Mouse (Mus musculus) limb, embryonic 13.5 days (tissue): Measurements from ENCODE around the gene Gm21983. TPM values are rescaled to one million over a fixed set of nuclear protein-coding genes. Genes with fewer than 3 reads are reported as not detected.

Source experiments
- ATAC-seq: fragments of 200-750 bp; cut with Nextera tagmentation; 2 replicates; pipeline ENCODE4 v1.8.0; 2017; ENCODE audit warnings: low read depth, moderate number of reproducible peaks, moderate TSS enrichment; ENCODE audit not compliant: low FRiP score
- H3K27ac ChIP-seq: fragments of 300-500 bp; sonication (generic); 2 replicates; pipeline ENCODE4 v1.5.1; 2015; ENCODE audit warnings: inconsistent platforms, mild to moderate bottlenecking, moderate library complexity
- H3K27me3 ChIP-seq: fragments of 300-500 bp; sonication (generic); 2 replicates; pipeline ENCODE4 v1.6.1; 2015; ENCODE audit warnings: mild to moderate bottlenecking, inconsistent platforms
- H3K36me3 ChIP-seq: fragments of 300-500 bp; sonication (generic); 2 replicates; pipeline ENCODE4 v1.6.1; 2015; ENCODE audit warnings: inconsistent platforms, mild to moderate bottlenecking, moderate library complexity
- H3K4me1 ChIP-seq: fragments of 300-500 bp; sonication (generic); 2 replicates; pipeline ENCODE4 v1.6.1; 2015; ENCODE audit warnings: inconsistent platforms
- H3K4me2 ChIP-seq: fragments of 300-500 bp; sonication (generic); replicated peaks from 2 replicates; pipeline ENCODE4 v1.6.1; 2015; ENCODE audit warnings: inconsistent platforms, mild to moderate bottlenecking, moderate library complexity
- H3K4me3 ChIP-seq: fragments of 300-500 bp; sonication (generic); 2 replicates; pipeline ENCODE4 v1.5.1; 2015; ENCODE audit warnings: moderate library complexity, mild to moderate bottlenecking, inconsistent platforms
- H3K9ac ChIP-seq: fragments of 300-500 bp; sonication (generic); 2 replicates; pipeline ENCODE4 v1.6.1; 2015; ENCODE audit warnings: mild to moderate bottlenecking, inconsistent platforms
- H3K9me3 ChIP-seq: fragments of 300-500 bp; sonication (generic); 2 replicates; pipeline ENCODE4 v1.6.1; 2016; ENCODE audit warnings: inconsistent platforms
- WGBS: fragments of 180-500 bp; shearing (Covaris S2); methylation state at CpG from one replicate; pipeline ENCODE4 v1.1.7; 2015; 5-methylcytosine and 5-hydroxymethylcytosine counted together
- polyA plus RNA-seq: library from polyadenylated mRNA; unstranded; fragments of >200 nt; fragmentation: Nextera tagmentation; extraction: Ambion mirVana; gene quantifications from 2 replicates; pipeline ENCODE4 v1.2.1, GENCODE M21; 2015

The Gm21983 gene
- 2.6 and 4.5 TPM in 2 replicates for polyA plus RNA-seq

- Histone ChIP-seq H3K27me3 (no peaks in the 10 kb centered on the region), H3K9ac (peak within 1 kb of the TSS; percentile 66), H3K9me3 (no peaks in the 10 kb centered on the region), H3K4me3 (peak within 1 kb of the TSS; percentile 67), H3K27ac (peak within 1 kb of the TSS; percentile 94), H3K4me1 (peaks cover 23% of the 10 kb centered on the region), H3K4me2 (peak within 1 kb of the TSS; percentile 64), H3K36me3 (peaks cover 26% of the 10 kb centered on the region)
- ATAC-seq: no peak
- 63% methylated on average over 14 of the region's 14 CpGs for WGBS
Measured at GRCm38 (mm10) chr7:27180837-27181695, at the start of gene Gm21983, which contains the start of gene Mia. TSS of gene Gm21983 (minus strand) at chr7:27181086. TSS of gene Mia (minus strand) at chr7:27181157.

- peak overlapping the region; percentile 89 for H3K9ac ChIP-seq
- WGBS: 20% methylated on average over 6 of the region's 6 CpGs
- no peaks in the 10 kb centered on the region for H3K27me3 ChIP-seq
- peaks cover 49% of the 10 kb centered on the region for H3K4me1 ChIP-seq
- H3K9me3 ChIP-seq: no peaks in the 10 kb centered on the region
- H3K4me2 ChIP-seq: peak overlapping the region; percentile 93
- no peak for ATAC-seq
- no peaks in the 10 kb centered on the region; the same call in 1 of the 2 replicates for H3K36me3 ChIP-seq
- peak overlapping the region; percentile 87 for H3K4me3 ChIP-seq
- peak overlapping the region; percentile 87 for H3K27ac ChIP-seq
Measured at GRCm38 (mm10) chr7:27228865-27229264, 48.0 kb upstream of the Gm21983 start.

- H3K4me1 ChIP-seq: peaks cover 48% of the 10 kb centered on the region
- no peaks in the 10 kb centered on the region for H3K27me3 ChIP-seq
- H3K9me3 ChIP-seq: no peaks in the 10 kb centered on the region
- H3K9ac ChIP-seq: peak within 1 kb of the TSS; percentile 89
- ATAC-seq: peak; percentile 82
- H3K27ac ChIP-seq: peak within 1 kb of the TSS; percentile 87
- no peaks in the 10 kb centered on the region; the same call in 1 of the 2 replicates for H3K36me3 ChIP-seq
- H3K4me3 ChIP-seq: peak within 1 kb of the TSS; percentile 87
- H3K4me2 ChIP-seq: peak within 1 kb of the TSS; percentile 93
- WGBS: under 1% methylated on average over 49 of the region's 49 CpGs
Measured at GRCm38 (mm10) chr7:27228281-27228821, 47.5 kb upstream of the Gm21983 start, which contains the start of gene Itpkc. TSS of gene Itpkc (minus strand) at chr7:27228661.

GRCm38 (mm10) chr7:27227676-27228075 is 46.8 kb upstream of the Gm21983 start:
- 3% methylated on average over 10 of the region's 10 CpGs for WGBS
- Histone ChIP-seq H3K9ac (peak overlapping the region; percentile 89), H3K4me3 (peak overlapping the region; percentile 87), H3K9me3 (no peaks in the 10 kb centered on the region), H3K36me3 (peaks cover under 1% of the 10 kb centered on the region; the same call in 1 of the 2 replicates), H3K4me2 (peak overlapping the region; percentile 93), H3K4me1 (peaks cover 46% of the 10 kb centered on the region), H3K27ac (peak overlapping the region; percentile 87; the same call in 1 of the 2 replicates), H3K27me3 (no peaks in the 10 kb centered on the region)
- ATAC-seq: no peak

- H3K9ac ChIP-seq: peak overlapping the region; percentile 89
- no peak for ATAC-seq
- H3K27me3 ChIP-seq: no peaks in the 10 kb centered on the region
- peaks cover 46% of the 10 kb centered on the region for H3K4me1 ChIP-seq
- H3K27ac ChIP-seq: no peak overlapping the region
- WGBS: 36% methylated on average over 9 of the region's 9 CpGs
- peaks cover 4% of the 10 kb centered on the region; the same call in 1 of the 2 replicates for H3K36me3 ChIP-seq
- peak overlapping the region; percentile 87 for H3K4me3 ChIP-seq
- H3K4me2 ChIP-seq: peak overlapping the region; percentile 93
- no peaks in the 10 kb centered on the region for H3K9me3 ChIP-seq
Measured at GRCm38 (mm10) chr7:27227276-27227675, 46.4 kb upstream of the Gm21983 start.

GRCm38 (mm10) chr7:27224877-27225575 is 44.1 kb upstream of the Gm21983 start:
- H3K4me3 ChIP-seq: peak overlapping the region; percentile 7
- peaks cover 46% of the 10 kb centered on the region for H3K4me1 ChIP-seq
- no peak overlapping the region for H3K27ac ChIP-seq
- no peaks in the 10 kb centered on the region for H3K27me3 ChIP-seq
- peak overlapping the region; percentile 93 for H3K4me2 ChIP-seq
- H3K36me3 ChIP-seq: peaks cover 13% of the 10 kb centered on the region
- WGBS: 66% methylated on average over 11 of the region's 11 CpGs
- peak overlapping the region; percentile 54 for H3K9ac ChIP-seq
- H3K9me3 ChIP-seq: no peaks in the 10 kb centered on the region
- no peak for ATAC-seq

- Histone ChIP-seq H3K9ac (no peak overlapping the region), H3K4me3 (no peak overlapping the region), H3K4me2 (no peak overlapping the region), H3K36me3 (peaks cover 36% of the 10 kb centered on the region), H3K4me1 (peaks cover 40% of the 10 kb centered on the region), H3K9me3 (no peaks in the 10 kb centered on the region), H3K27me3 (no peaks in the 10 kb centered on the region), H3K27ac (no peak overlapping the region)
- ATAC-seq: no peak
- 74% methylated on average over 1 of the region's 1 CpGs for WGBS
Measured at GRCm38 (mm10) chr7:27222538-27222937, 41.7 kb upstream of the Gm21983 start.

- H3K27ac ChIP-seq: no peak overlapping the region
- no peaks in the 10 kb centered on the region for H3K9me3 ChIP-seq
- no peak for ATAC-seq
- no peak overlapping the region for H3K4me3 ChIP-seq
- H3K36me3 ChIP-seq: peaks cover 42% of the 10 kb centered on the region
- 74% methylated on average over 6 of the region's 6 CpGs for WGBS
- no peak overlapping the region for H3K9ac ChIP-seq
- peaks cover 34% of the 10 kb centered on the region for H3K4me1 ChIP-seq
- no peaks in the 10 kb centered on the region for H3K27me3 ChIP-seq
- no peak overlapping the region for H3K4me2 ChIP-seq
Measured at GRCm38 (mm10) chr7:27221939-27222338, 41.1 kb upstream of the Gm21983 start.

GRCm38 (mm10) chr7:27219937-27220336 is 39.1 kb upstream of the Gm21983 start:
- 79% methylated on average over 11 of the region's 11 CpGs for WGBS
- Histone ChIP-seq H3K27ac (no peak overlapping the region), H3K4me1 (peaks cover 14% of the 10 kb centered on the region), H3K4me3 (no peak overlapping the region), H3K4me2 (no peak overlapping the region), H3K27me3 (no peaks in the 10 kb centered on the region), H3K36me3 (peaks cover 54% of the 10 kb centered on the region), H3K9ac (no peak overlapping the region), H3K9me3 (no peaks in the 10 kb centered on the region)
- no peak for ATAC-seq

GRCm38 (mm10) chr7:27218586-27218985 is 37.7 kb upstream of the Gm21983 start:
- no peaks in the 10 kb centered on the region for H3K27me3 ChIP-seq
- no peaks in the 10 kb centered on the region for H3K9me3 ChIP-seq
- H3K4me1 ChIP-seq: peaks cover under 1% of the 10 kb centered on the region; the same call in 1 of the 2 replicates
- H3K9ac ChIP-seq: no peak overlapping the region
- WGBS: 81% methylated on average over 7 of the region's 7 CpGs
- no peak for ATAC-seq
- H3K4me3 ChIP-seq: no peak overlapping the region
- H3K4me2 ChIP-seq: no peak overlapping the region
- peaks cover 64% of the 10 kb centered on the region for H3K36me3 ChIP-seq
- H3K27ac ChIP-seq: no peak overlapping the region

- no peak overlapping the region for H3K4me3 ChIP-seq
- no peak overlapping the region for H3K27ac ChIP-seq
- H3K4me1 ChIP-seq: no peaks in the 10 kb centered on the region
- peaks cover 86% of the 10 kb centered on the region for H3K36me3 ChIP-seq
- H3K9me3 ChIP-seq: no peaks in the 10 kb centered on the region
- H3K4me2 ChIP-seq: no peak overlapping the region
- no peaks in the 10 kb centered on the region for H3K27me3 ChIP-seq
- no peak for ATAC-seq
- no peak overlapping the region for H3K9ac ChIP-seq
- 82% methylated on average over 2 of the region's 2 CpGs for WGBS
Measured at GRCm38 (mm10) chr7:27212626-27213025, 31.7 kb upstream of the Gm21983 start.
